Mouse (Mus musculus) thymus, adult 2 months (tissue): ENCODE measurements around the gene Inhbc.

ENCODE experiments used
- CTCF ChIP-seq: fragments of 200-500 bp; IDR thresholded peaks from 2 replicates; pipeline ENCODE4 v1.5.1; 2012; ENCODE audit warnings: mild to moderate bottlenecking, control low read depth, low read length, moderate library complexity, borderline replicate concordance; ENCODE audit not compliant: control insufficient read depth, poor library complexity, insufficient read depth; ENCODE audit errors: extremely low read depth
- POLR2A ChIP-seq: fragments of 200-500 bp; IDR thresholded peaks from 2 replicates; pipeline ENCODE4 v1.6.1; 2012; ENCODE audit warnings: mild to moderate bottlenecking, low read length, control low read depth, moderate library complexity; ENCODE audit not compliant: control insufficient read depth, poor library complexity, insufficient read depth; ENCODE audit errors: extremely low read depth

GRCm38 (mm10) chr10:127326017-127326801 lies 44.0 kb downstream of the Inhbc start:
- TF ChIP-seq POLR2A, result no peak
- no peak for TF ChIP-seq CTCF
